Mouse (Mus musculus) ovary, postnatal 14 days (tissue): ENCODE data around the gene H2-Q10.

ENCODE experiments used
- DNase-seq: peaks from one replicate; pipeline ENCODE4 v3.0.0; 2022; ENCODE audit warnings: low spot score

Gene H2-Q10

DNA sequence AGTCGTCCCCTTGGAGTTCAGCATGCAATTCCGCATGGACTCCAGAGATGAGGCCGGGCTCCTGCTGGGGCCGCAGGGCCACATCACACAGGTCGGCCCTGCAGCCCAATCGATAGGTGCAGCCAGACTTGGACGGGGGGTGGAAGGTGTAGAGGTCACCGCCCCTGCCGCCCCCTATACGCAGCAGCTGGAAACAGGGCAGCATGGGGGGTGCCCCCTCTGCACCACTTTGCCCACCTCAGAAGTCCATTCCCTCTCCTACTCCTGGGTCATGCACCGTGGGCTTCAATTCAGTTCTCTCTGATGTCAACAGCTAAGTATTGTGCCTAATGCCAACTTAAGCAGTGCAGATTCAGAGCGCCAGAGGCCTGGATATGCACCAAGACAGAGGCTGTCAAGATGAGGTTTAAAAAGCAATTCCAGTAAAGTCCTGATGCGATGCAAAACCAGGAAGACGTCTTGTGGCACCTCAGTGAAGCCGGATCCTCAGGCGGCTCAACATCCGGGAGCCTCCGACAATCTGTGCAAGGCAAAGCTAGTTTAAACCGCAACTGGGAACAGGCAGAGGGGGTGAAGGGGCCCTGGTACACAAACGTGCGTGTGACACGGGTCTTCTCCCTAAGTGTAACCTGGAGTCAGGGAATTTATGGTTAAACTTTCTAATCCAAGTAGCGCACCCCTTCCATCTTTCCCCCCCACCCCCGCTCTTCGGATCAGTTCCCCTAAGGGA is 46.2 kb downstream of the H2-Q10 start:
- peak; percentile 36 for DNase-seq

DNA sequence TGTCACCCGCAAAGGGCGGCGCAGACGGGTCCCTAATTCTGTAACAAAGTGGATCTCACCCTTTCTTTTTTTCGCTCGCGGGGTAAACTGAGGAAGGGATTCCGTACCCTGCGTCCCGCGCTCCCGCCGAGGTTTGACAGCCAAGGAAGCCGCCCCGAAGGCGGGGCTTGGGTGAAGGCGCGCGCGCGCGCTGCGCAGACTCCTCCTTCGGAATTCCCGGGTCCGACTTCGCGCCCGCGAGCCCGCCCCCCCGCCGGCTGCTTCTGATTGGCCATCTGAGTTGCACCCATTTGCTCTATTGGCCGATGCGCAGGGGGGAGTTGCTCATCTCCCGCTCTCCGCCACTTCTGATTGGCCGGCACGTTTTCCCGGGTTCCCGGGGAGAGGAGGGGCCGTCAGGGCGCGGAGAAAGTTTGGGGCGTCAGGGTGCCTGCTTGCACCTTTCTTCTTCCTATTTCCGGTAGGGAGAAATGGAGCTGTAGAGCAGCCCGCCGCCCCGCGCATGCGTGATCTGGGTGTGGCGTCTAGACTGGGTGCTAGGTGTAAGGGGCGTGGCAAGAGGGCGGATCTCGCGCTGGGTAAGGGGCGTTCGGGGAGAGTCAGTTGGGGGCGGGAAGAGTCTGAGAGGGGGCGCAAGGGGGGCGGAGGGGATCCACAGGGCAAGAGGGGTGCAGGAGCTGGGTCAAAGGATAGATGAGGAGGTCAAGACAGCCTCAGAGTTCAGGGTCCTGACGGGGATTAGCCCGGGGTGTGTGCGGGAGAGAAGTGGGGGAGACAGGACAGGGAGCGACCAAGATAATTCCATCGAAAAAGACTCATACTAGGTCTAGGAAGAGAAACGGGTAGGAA is 47.0 kb downstream of the H2-Q10 start, which contains the start of the genes Tcf19 and Cchcr1:
Gene Tcf19 (minus strand): TSS at position 173 of the 849 bp plus-strand sequence.
Gene Cchcr1 (plus strand): TSS at position 449 of the 849 bp plus-strand sequence.
- peak; percentile 91 for DNase-seq

DNA sequence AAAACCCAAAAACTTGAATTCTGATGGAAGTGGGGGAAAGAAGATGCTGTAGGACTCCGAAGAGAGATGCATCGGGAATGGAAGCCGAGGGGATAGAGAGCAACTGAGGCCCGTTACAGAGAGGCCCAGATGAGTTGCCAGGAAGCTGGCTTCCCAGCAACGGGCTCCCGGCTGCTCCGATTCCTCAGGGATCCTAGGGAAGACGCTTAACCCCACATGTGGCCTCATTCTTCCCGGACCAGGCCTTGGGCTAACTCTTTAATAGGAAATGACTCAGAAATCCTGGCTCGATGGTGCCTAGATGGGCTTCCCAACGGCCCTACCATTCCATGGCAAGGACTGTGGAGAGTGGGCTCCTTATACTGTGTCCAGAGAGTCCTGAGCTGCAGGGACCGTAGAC is 47.6 kb downstream of the H2-Q10 start:
- no peak for DNase-seq
